Mouse (Mus musculus): Measurements from ENCODE around the gene Elmsan1.

DNA sequence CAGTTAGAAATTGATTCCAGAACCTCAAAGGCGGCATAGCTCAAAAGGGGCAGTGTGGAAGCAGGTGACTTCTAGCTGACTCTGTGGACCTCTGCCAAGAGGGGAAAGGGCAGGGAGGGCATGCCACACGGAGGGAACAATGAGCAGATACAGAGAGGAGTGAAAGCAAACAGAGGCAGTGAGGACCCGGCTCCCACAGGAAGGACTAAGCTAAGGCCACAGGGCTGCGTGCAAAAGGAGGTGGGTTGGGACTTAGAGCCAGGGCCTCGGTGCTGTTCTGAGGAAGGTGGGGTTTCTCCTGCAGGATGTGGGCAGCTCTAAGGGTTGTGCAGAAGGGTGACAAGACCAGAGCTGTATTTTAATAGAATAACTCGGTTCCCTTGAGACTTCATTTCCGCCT is 12.2 kb downstream of the Elmsan1 start:
- TF ChIP-seq CHD2 (IDR thresholded peaks at IDR 0.05; ENCODE audit: low read depth, low read length): no peak
- TF ChIP-seq ZNF384 (IDR thresholded peaks at IDR 0.05; ENCODE audit: low read depth, low read length): no peak
- TF ChIP-seq ZC3H11A (IDR thresholded peaks at IDR 0.05; ENCODE audit: borderline replicate concordance, low read depth, low read length): no peak

Data from ES-E14 (cell line).